Mouse (Mus musculus) kidney, adult 2 months (tissue): Measurements from ENCODE around the gene Lasp1.

Experiments
- CTCF ChIP-seq: fragments of 200-500 bp; conservative IDR thresholded peaks from 2 replicates; pipeline ENCODE4 v1.5.1; 2011; ENCODE audit warnings: low read depth, mild to moderate bottlenecking, control low read depth, low read length, moderate library complexity, mixed read lengths; ENCODE audit not compliant: insufficient read depth, insufficient read length
- POLR2A ChIP-seq: fragments of 200-500 bp; IDR thresholded peaks from one replicate; pipeline ENCODE4 v1.6.1; 2011; ENCODE audit warnings: low read depth, low read length, control low read depth

GRCm38 (mm10) chr11:97855473-97855872, 56.7 kb downstream of the Lasp1 start:
- TF ChIP-seq CTCF = no peak
- TF ChIP-seq POLR2A = no peak
